Mouse (Mus musculus): Measurements from ENCODE around the gene Tcap.
"Not testable (repeated sequence)": the region's sequence is repeated elsewhere in the genome, so short reads cannot be mapped to it uniquely, and the experiment has no call there.

Tcap gene

GRCm38 (mm10) chr11:98380106-98380505 is 3.5 kb upstream of the Tcap start:
- no peak for DNase-seq (ENCODE audit: low read depth, low spot score)

GRCm38 (mm10) chr11:98381651-98382050 is 2.0 kb upstream of the Tcap start:
- DNase-seq (ENCODE audit: low read depth, low spot score), result no peak

GRCm38 (mm10) chr11:98382405-98382804 is 1.2 kb upstream of the Tcap start:
- DNase-seq (ENCODE audit: low read depth, low spot score), result not testable (repeated sequence)

- DNase-seq (ENCODE audit: low read depth, low spot score), result no peak
Observed at GRCm38 (mm10) chr11:98384216-98384615, 605 bp downstream of the Tcap start.

- no peak for DNase-seq (ENCODE audit: low read depth, low spot score)
Observed at GRCm38 (mm10) chr11:98384721-98385637, 1.4 kb downstream of the Tcap start.

- no peak for DNase-seq (ENCODE audit: low read depth, low spot score)
Observed at GRCm38 (mm10) chr11:98385638-98386585, 2.3 kb downstream of the Tcap start, which contains the start of gene Pnmt. TSS of gene Pnmt (plus strand) at chr11:98386450.

- no peak for DNase-seq (ENCODE audit: low read depth, low spot score)
Observed at GRCm38 (mm10) chr11:98386596-98386995, 3.0 kb downstream of the Tcap start.

- DNase-seq (ENCODE audit: low read depth, low spot score), result no peak
Observed at GRCm38 (mm10) chr11:98387056-98387577, 3.5 kb downstream of the Tcap start.

GRCm38 (mm10) chr11:98388282-98388681 is 4.7 kb downstream of the Tcap start:
- no peak for DNase-seq (ENCODE audit: low read depth, low spot score)

- DNase-seq (ENCODE audit: low read depth, low spot score), result peak; percentile 52
Observed at GRCm38 (mm10) chr11:98389221-98389780, 5.7 kb downstream of the Tcap start.

- no peak for DNase-seq (ENCODE audit: low read depth, low spot score)
Observed at GRCm38 (mm10) chr11:98390141-98390540, 6.5 kb downstream of the Tcap start.

- no peak for DNase-seq (ENCODE audit: low read depth, low spot score)
Observed at GRCm38 (mm10) chr11:98392034-98392433, 8.4 kb downstream of the Tcap start.

- no peak for DNase-seq (ENCODE audit: low read depth, low spot score)
Observed at GRCm38 (mm10) chr11:98392645-98393044, 9.0 kb downstream of the Tcap start.

- DNase-seq (ENCODE audit: low read depth, low spot score), result peak; percentile 53
Observed at GRCm38 (mm10) chr11:98393317-98393716, 9.7 kb downstream of the Tcap start.

- no peak for DNase-seq (ENCODE audit: low read depth, low spot score)
Observed at GRCm38 (mm10) chr11:98394301-98394700, 10.7 kb downstream of the Tcap start.

- DNase-seq (ENCODE audit: low read depth, low spot score), result no peak
Observed at GRCm38 (mm10) chr11:98395041-98395440, 11.4 kb downstream of the Tcap start.

- no peak for DNase-seq (ENCODE audit: low read depth, low spot score)
Observed at GRCm38 (mm10) chr11:98397946-98398345, 14.3 kb downstream of the Tcap start.

- DNase-seq (ENCODE audit: low read depth, low spot score), result peak; percentile 93
Observed at GRCm38 (mm10) chr11:98400161-98400726, 16.6 kb downstream of the Tcap start, which contains the start of gene Pgap3. TSS of gene Pgap3 (minus strand) at chr11:98400490.

GRCm38 (mm10) chr11:98400816-98401215 is 17.2 kb downstream of the Tcap start:
- DNase-seq (ENCODE audit: low read depth, low spot score), result no peak

GRCm38 (mm10) chr11:98406621-98407020 is 23.0 kb downstream of the Tcap start:
- DNase-seq (ENCODE audit: low read depth, low spot score), result no peak

GRCm38 (mm10) chr11:98408872-98409271 is 25.3 kb downstream of the Tcap start:
- no peak for DNase-seq (ENCODE audit: low read depth, low spot score)

All from CD4-positive helper T cell, adult 2 months (primary cell).